Mouse (Mus musculus) MEL (cell line): ENCODE results near the gene Tmem267. TPM values are rescaled to one million over a fixed set of nuclear protein-coding genes. Genes with fewer than 3 reads are reported as not detected.

Source experiments
- DNase-seq: peaks from one replicate; pipeline ENCODE4 v3.0.0; 2011; ENCODE audit warnings: low read depth, low spot score
- H3K27ac ChIP-seq: 2 replicates; pipeline ENCODE4 v1.5.1; 2012; ENCODE audit warnings: low read depth, mild to moderate bottlenecking, control low read depth, low read length, moderate library complexity; ENCODE audit not compliant: control insufficient read depth
- H3K27me3 ChIP-seq, 2 experiments: fragments of 150-350 bp in 1 of 2; sonication (generic) in 1 of 2; 2 replicates each; pipeline ENCODE4 v1.6.1; 2012; ENCODE audit warnings: low read length in 2 of 2, mild to moderate bottlenecking in 2 of 2, improper control_type of control experiment in 1 of 2, moderate library complexity in 1 of 2; ENCODE audit not compliant: insufficient read depth in 2 of 2, control insufficient read depth in 1 of 2
- H3K36me3 ChIP-seq, 2 experiments: 2 replicates each; pipeline ENCODE4 v1.6.1; 2012 to 2014; ENCODE audit warnings: low read length in 2 of 2, improper control_type of control experiment in 1 of 2, inconsistent platforms in 1 of 2, mild to moderate bottlenecking in 1 of 2; ENCODE audit not compliant: insufficient read depth in 2 of 2, control insufficient read depth in 1 of 2
- H3K4me1 ChIP-seq, 2 experiments: fragments of 150-350 bp in 1 of 2; sonication (generic) in 1 of 2; 2 replicates each; pipeline ENCODE4 v1.6.1; 2012; ENCODE audit warnings: low read length in 2 of 2, improper control_type of control experiment in 1 of 2, mild to moderate bottlenecking in 1 of 2; ENCODE audit not compliant: insufficient read depth in 2 of 2, control insufficient read depth in 1 of 2
- H3K4me3 ChIP-seq, 2 experiments: fragments of 150-350 bp in 1 of 2; sonication (generic) in 1 of 2; 2 replicates each; pipeline ENCODE4 v1.5.1; 2012; ENCODE audit warnings: low read depth in 2 of 2, low read length in 2 of 2, mild to moderate bottlenecking in 2 of 2, moderate library complexity in 2 of 2, control low read depth in 1 of 2, improper control_type of control experiment in 1 of 2; ENCODE audit not compliant: control insufficient read depth in 1 of 2, insufficient read depth in 1 of 2
- H3K79me2 ChIP-seq: 2 replicates; pipeline ENCODE4 v1.6.1; 2012; ENCODE audit warnings: mild to moderate bottlenecking, low read length, moderate library complexity; ENCODE audit not compliant: control insufficient read depth, poor library complexity, insufficient read depth
- H3K9ac ChIP-seq: 2 replicates; pipeline ENCODE4 v1.6.1; 2012; ENCODE audit warnings: low read depth, mild to moderate bottlenecking, control low read depth, low read length, moderate library complexity; ENCODE audit not compliant: control insufficient read depth, poor library complexity, severe bottlenecking
- H3K9me3 ChIP-seq: fragments of 150-350 bp; sonication (generic); replicated peaks from 2 replicates; pipeline ENCODE4 v1.6.1; 2012; ENCODE audit warnings: mild to moderate bottlenecking, low read length, improper control_type of control experiment, moderate library complexity; ENCODE audit not compliant: insufficient read depth
- CHD1 ChIP-seq: IDR thresholded peaks from 2 replicates; pipeline ENCODE4 v1.6.1; 2012; ENCODE audit warnings: low read depth, mild to moderate bottlenecking, inconsistent platforms, low read length, improper control_type of control experiment
- CHD2 ChIP-seq: IDR thresholded peaks from 2 replicates; pipeline ENCODE4 v1.6.1; 2011; ENCODE audit warnings: low read length, improper control_type of control experiment
- CTCF ChIP-seq, 3 experiments: IDR thresholded peaks in 2 of 3; conservative IDR thresholded peaks in 1 of 3; 2 replicates each; pipeline ENCODE4 v1.5.1; 2011 to 2012; ENCODE audit warnings: low read length in 3 of 3, low read depth in 2 of 3, mild to moderate bottlenecking in 2 of 3, improper control_type of control experiment in 1 of 3, inconsistent platforms in 1 of 3, mixed read lengths in 1 of 3, moderate library complexity in 1 of 3; ENCODE audit not compliant: control insufficient read depth in 1 of 3, insufficient read depth in 1 of 3, poor library complexity in 1 of 3, severe bottlenecking in 1 of 3
- E2F4 ChIP-seq: IDR thresholded peaks from 2 replicates; pipeline ENCODE4 v1.6.1; 2011; ENCODE audit warnings: low read depth, low read length, improper control_type of control experiment, borderline replicate concordance
- JUND ChIP-seq: IDR thresholded peaks from 2 replicates; pipeline ENCODE4 v1.6.1; 2011; ENCODE audit warnings: low read depth, mild to moderate bottlenecking, improper control_type of control experiment, low read length
- MEF2A ChIP-seq: IDR thresholded peaks from 2 replicates; pipeline ENCODE4 v1.6.1; 2014; ENCODE audit warnings: low read depth, mild to moderate bottlenecking, inconsistent platforms, low read length, improper control_type of control experiment; ENCODE audit not compliant: poor library complexity, insufficient replicate concordance, severe bottlenecking; ENCODE audit errors: extremely low read depth
- NRF1 ChIP-seq: IDR thresholded peaks from 2 replicates; pipeline ENCODE4 v1.6.1; 2014; ENCODE audit warnings: low read depth, mild to moderate bottlenecking, inconsistent platforms, low read length, improper control_type of control experiment, moderate library complexity; ENCODE audit not compliant: poor library complexity, insufficient read depth, severe bottlenecking
- POLR2AphosphoS5 ChIP-seq: IDR thresholded peaks from 2 replicates; pipeline ENCODE4 v1.6.1; 2012; ENCODE audit warnings: low read depth, borderline replicate concordance, mild to moderate bottlenecking, inconsistent platforms, low read length, moderate library complexity, mixed read lengths
- RAD21 ChIP-seq: IDR thresholded peaks from 2 replicates; pipeline ENCODE4 v1.6.1; 2011; ENCODE audit warnings: mild to moderate bottlenecking, low read depth, low read length, improper control_type of control experiment
- SMC3 ChIP-seq: IDR thresholded peaks from 2 replicates; pipeline ENCODE4 v1.6.1; 2011; ENCODE audit warnings: low read depth, low read length, improper control_type of control experiment
- TAL1 ChIP-seq: IDR thresholded peaks from 2 replicates; pipeline ENCODE4 v1.6.1; 2012; ENCODE audit warnings: mild to moderate bottlenecking, inconsistent platforms, low read length, moderate library complexity, mixed read lengths
- TBP ChIP-seq: IDR thresholded peaks from 2 replicates; pipeline ENCODE4 v1.8.0; 2011; ENCODE audit warnings: low read depth, low read length, improper control_type of control experiment
- USF1 ChIP-seq: IDR thresholded peaks from 2 replicates; pipeline ENCODE4 v1.6.1; 2014; ENCODE audit warnings: low read depth, mild to moderate bottlenecking, inconsistent platforms, low read length, improper control_type of control experiment, moderate library complexity
- ZC3H11A ChIP-seq: IDR thresholded peaks from 2 replicates; pipeline ENCODE4 v1.6.1; 2012; ENCODE audit warnings: low read depth, mild to moderate bottlenecking, inconsistent platforms, low read length, improper control_type of control experiment
- ZKSCAN1 ChIP-seq: IDR thresholded peaks from 2 replicates; pipeline ENCODE4 v1.6.1; 2012; ENCODE audit warnings: low read depth, mild to moderate bottlenecking, inconsistent platforms, low read length, improper control_type of control experiment, moderate library complexity
- ZMIZ1 ChIP-seq: IDR thresholded peaks from 2 replicates; pipeline ENCODE4 v1.6.1; 2012; ENCODE audit warnings: low read depth, mild to moderate bottlenecking, inconsistent platforms, low read length, improper control_type of control experiment, moderate library complexity
- polyA plus RNA-seq, 2 experiments: library from polyadenylated mRNA; stranded (reverse) in 1 of 2; unstranded in 1 of 2; fragments of >175 nt in 1 of 2; fragments of >200 nt in 1 of 2; gene quantifications; 2 replicates each; pipeline versions ENCODE4 v1.2.1 to v1.2.4; 2012; ENCODE audit warnings: low replicate concordance in 2 of 2, low read depth in 1 of 2; ENCODE audit not compliant: insufficient read length in 2 of 2, insufficient read depth in 1 of 2, missing spikeins in 1 of 2
- total RNA-seq: library from RNA; depleted of rRNA; stranded (reverse); fragments of 300-350 nt; gene quantifications from 2 replicates; pipeline ENCODE4 v1.2.3, GENCODE M21; 2012

Tmem267 gene
- total and polyA plus RNA-seq, 3 experiments = 3.9 to 8.3 TPM; not detected in 1

- TF ChIP-seq NRF1 (no peak), TAL1 (no peak), ZKSCAN1 (no peak), RAD21 (peak; percentile 73), JUND (no peak), SMC3 (peak; percentile 66), USF1 (no peak), E2F4 (no peak), CHD1 (no peak), ZMIZ1 (no peak), MEF2A (no peak), CTCF (IDR thresholded peaks at IDR 0.05 in 2 of 3, conservative IDR thresholded peaks at IDR 0.05 in 1 of 3; ENCODE audit: control insufficient read depth in 1 of 3, insufficient read depth in 1 of 3, low read depth in 2 of 3, low read length in 3 of 3, poor library complexity in 1 of 3, severe bottlenecking in 1 of 3) (peak; percentile 38 to 70 (median 55)), ZC3H11A (peak; percentile 50; the same call in 1 of the 2 replicates)
- Histone ChIP-seq H3K9ac (no peak overlapping the region), H3K27me3 (no peaks in the 10 kb centered on the region), H3K36me3 (no peaks in the 10 kb centered on the region), H3K79me2 (no peaks in the 10 kb centered on the region), H3K9me3 (no peaks in the 10 kb centered on the region), H3K4me3 (no peak overlapping the region), H3K4me1 (no peaks in the 10 kb centered on the region), H3K27ac (no peak overlapping the region)
- DNase-seq = peak; percentile 38
Observed at GRCm38 (mm10) chr13:119640504-119640903, 152.7 kb downstream of the Tmem267 start.

GRCm38 (mm10) chr13:119641145-119641544, 153.3 kb downstream of the Tmem267 start:
- H3K4me3 ChIP-seq = no peak overlapping the region
- no peak overlapping the region for H3K27ac ChIP-seq
- no peaks in the 10 kb centered on the region for H3K79me2 ChIP-seq
- TF ChIP-seq POLR2AphosphoS5 = no peak
- TF ChIP-seq TBP = no peak
- no peak for DNase-seq
- no peak overlapping the region for H3K9ac ChIP-seq
- H3K27me3 ChIP-seq = no peaks in the 10 kb centered on the region
- H3K4me1 ChIP-seq = no peaks in the 10 kb centered on the region
- no peaks in the 10 kb centered on the region for H3K9me3 ChIP-seq
- no peaks in the 10 kb centered on the region for H3K36me3 ChIP-seq

- Histone ChIP-seq H3K4me1 (no peaks in the 10 kb centered on the region), H3K27ac (no peak overlapping the region), H3K27me3 (no peaks in the 10 kb centered on the region), H3K36me3 (no peaks in the 10 kb centered on the region), H3K9me3 (no peaks in the 10 kb centered on the region), H3K4me3 (no peak overlapping the region), H3K79me2 (no peaks in the 10 kb centered on the region), H3K9ac (no peak overlapping the region)
- DNase-seq = no peak
- TF ChIP-seq CHD1 (no peak), CHD2 (no peak)
Observed at GRCm38 (mm10) chr13:119644769-119645168, 156.9 kb downstream of the Tmem267 start.
